Mouse (Mus musculus) layer of hippocampus, postnatal 36 days (tissue): ENCODE results near the gene Myo1d. TPM values are rescaled to one million over a fixed set of nuclear protein-coding genes. Genes with fewer than 3 reads are reported as not detected.

ENCODE experiments used
- DNase-seq, 2 experiments: peaks; one replicate each; pipeline ENCODE4 v3.0.0; 2022
- total RNA-seq, 2 experiments: library from RNA; stranded (reverse); gene quantifications; 2 replicates each; pipeline ENCODE4 v1.2.3; 2021

The Myo1d gene
- total RNA-seq, 2 experiments from 2014 or later, result 7.0 to 7.8 TPM

- no peak for DNase-seq
Observed at GRCm38 (mm10) chr11:80778916-80779526, 804 bp downstream of the Myo1d start.

GRCm38 (mm10) chr11:80778157-80778556, 1.7 kb downstream of the Myo1d start:
- no peak for DNase-seq

GRCm38 (mm10) chr11:80777708-80778107, 2.1 kb downstream of the Myo1d start:
- DNase-seq, result no peak

- DNase-seq, result no peak
Observed at GRCm38 (mm10) chr11:80775535-80775934, 4.3 kb downstream of the Myo1d start.

GRCm38 (mm10) chr11:80772595-80773210, 7.1 kb downstream of the Myo1d start:
- no peak for DNase-seq

- no peak for DNase-seq
Observed at GRCm38 (mm10) chr11:80771596-80772250, 8.1 kb downstream of the Myo1d start.

GRCm38 (mm10) chr11:80771186-80771585, 8.6 kb downstream of the Myo1d start:
- no peak for DNase-seq

- no peak for DNase-seq
Observed at GRCm38 (mm10) chr11:80767320-80767617, 12.6 kb downstream of the Myo1d start.

- DNase-seq, result no peak
Observed at GRCm38 (mm10) chr11:80766472-80767319, 13.1 kb downstream of the Myo1d start.

GRCm38 (mm10) chr11:80766068-80766467, 13.8 kb downstream of the Myo1d start:
- no peak for DNase-seq

- no peak for DNase-seq
Observed at GRCm38 (mm10) chr11:80762066-80762465, 17.8 kb downstream of the Myo1d start.

- no peak for DNase-seq
Observed at GRCm38 (mm10) chr11:80761285-80761974, 18.4 kb downstream of the Myo1d start.

GRCm38 (mm10) chr11:80759023-80759422, 20.8 kb downstream of the Myo1d start:
- no peak for DNase-seq

GRCm38 (mm10) chr11:80754201-80754600, 25.6 kb downstream of the Myo1d start:
- no peak for DNase-seq

- DNase-seq, result no peak
Observed at GRCm38 (mm10) chr11:80751168-80751567, 28.7 kb downstream of the Myo1d start.

- no peak for DNase-seq
Observed at GRCm38 (mm10) chr11:80749187-80749586, 30.6 kb downstream of the Myo1d start.

- no peak for DNase-seq
Observed at GRCm38 (mm10) chr11:80745426-80745825, 34.4 kb downstream of the Myo1d start.

- no peak for DNase-seq
Observed at GRCm38 (mm10) chr11:80743823-80744410, 35.9 kb downstream of the Myo1d start.

- DNase-seq, result no peak
Observed at GRCm38 (mm10) chr11:80742462-80742861, 37.4 kb downstream of the Myo1d start.

GRCm38 (mm10) chr11:80734771-80735170, 45.1 kb downstream of the Myo1d start:
- no peak for DNase-seq

- no peak for DNase-seq
Observed at GRCm38 (mm10) chr11:80724701-80725100, 55.1 kb downstream of the Myo1d start.

- DNase-seq, result no peak
Observed at GRCm38 (mm10) chr11:80723406-80724047, 56.3 kb downstream of the Myo1d start.
